Mouse (Mus musculus) layer of hippocampus, adult 8-10 months (tissue): ENCODE measurements around the gene Mvb12a. TPM values are rescaled to one million over a fixed set of nuclear protein-coding genes. Genes with fewer than 3 reads are reported as not detected.

Experiments used
- DNase-seq, 2 experiments: peaks; one replicate each; pipeline ENCODE4 v3.0.0; 2022; ENCODE audit warnings: low spot score in 2 of 2
- total RNA-seq, 4 experiments: library from RNA; stranded (reverse); gene quantifications; 2 replicates each; pipeline ENCODE4 v1.2.4; 2022

Gene Mvb12a
- total RNA-seq, 4 experiments from 2014 or later = 32.6 to 43.7 (median 36.8) TPM

DNA sequence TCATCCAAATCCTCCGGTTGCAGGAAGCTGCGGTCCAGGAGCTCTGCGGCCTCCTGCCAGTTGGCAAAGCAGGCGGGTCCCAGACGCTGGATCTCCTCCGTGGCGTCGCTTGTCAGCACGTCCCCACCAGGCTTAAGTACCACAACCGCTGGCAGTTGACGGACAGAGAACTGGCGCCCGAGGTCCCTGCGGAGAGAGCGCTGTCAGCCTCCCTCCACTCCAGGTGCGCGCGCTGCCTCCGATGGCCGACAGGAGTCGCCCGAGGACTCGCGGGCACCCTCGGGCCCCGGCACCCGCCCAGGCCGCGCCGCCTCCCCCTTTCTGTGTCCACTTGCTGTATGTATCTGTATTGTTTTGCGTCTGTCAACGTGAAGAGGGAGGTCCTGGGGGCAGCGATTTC lies 20.0 kb downstream of the Mvb12a start:
- peak in 1 of 2 experiments; percentile 63 for DNase-seq

DNA sequence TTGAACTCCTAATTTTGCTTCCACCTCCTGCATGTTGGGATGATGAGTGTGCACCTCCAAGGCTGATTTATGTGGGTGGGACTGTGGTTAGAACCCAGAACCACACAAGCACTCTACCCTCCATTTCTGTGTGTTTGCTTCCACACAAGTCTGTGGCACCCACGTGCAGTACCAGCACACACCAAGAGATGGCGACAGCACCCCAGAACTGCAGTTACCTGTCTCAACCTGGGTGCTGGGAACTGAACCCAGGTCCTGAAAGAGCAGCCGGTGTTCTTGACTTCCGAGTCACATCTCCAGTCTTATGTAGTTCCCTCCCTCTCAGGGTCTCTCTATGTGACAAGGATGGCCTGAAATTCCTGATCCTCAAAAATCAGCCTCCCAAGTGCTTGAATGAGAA lies 21.3 kb downstream of the Mvb12a start:
- DNase-seq = no peak

DNA sequence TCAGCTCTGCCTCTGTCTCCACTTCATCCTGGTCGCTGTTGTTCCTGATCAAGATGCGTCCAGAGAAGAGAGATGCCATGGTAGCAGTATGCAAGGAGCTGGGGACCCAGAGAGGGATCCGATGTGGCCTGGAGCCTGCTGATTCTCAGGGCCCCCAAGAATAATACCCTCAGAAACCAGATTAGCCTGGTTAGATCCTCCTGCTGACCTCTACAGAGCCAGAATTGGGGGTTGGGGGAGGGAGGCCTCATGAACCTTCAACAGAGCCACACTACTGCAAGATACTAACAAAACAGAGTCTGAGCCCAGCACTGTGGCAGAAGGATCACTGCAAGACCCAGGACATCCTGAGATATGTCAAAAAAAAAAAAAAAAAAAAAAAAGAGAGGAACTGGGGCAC lies 23.8 kb downstream of the Mvb12a start, which contains the start of gene Nxnl1:
Nxnl1 (minus strand) TSS at position 101 of the 400 bp plus-strand sequence.
- DNase-seq = no peak

DNA sequence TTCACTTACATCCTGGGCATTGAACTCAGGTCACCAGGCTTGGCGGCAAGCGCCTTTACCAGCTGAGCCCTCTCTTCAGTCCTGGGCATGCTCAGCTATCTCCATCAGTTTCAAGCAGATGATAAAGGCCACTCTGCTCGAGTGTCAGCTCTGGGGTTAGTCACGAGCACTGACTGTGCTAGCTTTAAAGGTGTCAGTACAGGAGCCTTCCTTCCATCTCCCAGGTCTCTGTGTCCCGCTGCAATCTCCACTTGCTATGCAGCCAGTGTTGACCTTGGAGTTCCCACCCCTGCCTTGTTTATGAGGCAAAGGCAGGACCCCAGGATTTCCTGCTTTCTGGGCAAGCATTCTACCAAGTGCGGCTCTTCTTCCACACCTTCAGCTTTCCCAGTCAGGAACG lies 24.9 kb downstream of the Mvb12a start:
- DNase-seq = no peak

DNA sequence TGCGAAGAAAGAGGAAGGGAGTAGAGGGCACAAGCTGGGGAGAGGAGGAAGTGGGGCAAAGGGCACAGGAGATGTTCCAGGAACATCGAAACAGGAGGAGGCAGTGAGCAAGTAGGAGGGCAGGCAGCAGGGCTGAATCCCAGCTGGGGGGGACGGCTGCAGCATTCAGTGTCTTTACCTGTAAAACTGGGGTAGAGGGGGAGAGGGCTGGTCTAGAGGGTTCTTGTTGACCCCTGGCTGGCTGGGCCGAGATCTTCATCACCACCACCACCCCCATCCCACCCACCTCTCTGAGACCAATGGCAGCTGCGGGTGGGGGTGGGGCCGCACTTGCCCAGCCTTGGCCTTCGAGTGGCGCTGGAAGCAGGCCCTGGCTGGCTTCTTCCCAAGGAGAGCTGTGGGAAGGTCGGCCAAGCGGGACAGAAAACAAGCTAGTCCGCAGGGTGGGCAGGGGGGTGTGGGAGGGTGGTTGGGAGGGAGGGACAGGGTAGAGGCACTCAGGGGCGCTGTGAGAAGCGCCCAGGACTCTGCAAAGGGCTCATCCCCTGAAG lies 25.7 kb downstream of the Mvb12a start, which contains the start of gene Slc27a1:
Slc27a1 (plus strand) TSS at position 496 of the 551 bp plus-strand sequence.
- peak; percentile 73 to 74 for DNase-seq

DNA sequence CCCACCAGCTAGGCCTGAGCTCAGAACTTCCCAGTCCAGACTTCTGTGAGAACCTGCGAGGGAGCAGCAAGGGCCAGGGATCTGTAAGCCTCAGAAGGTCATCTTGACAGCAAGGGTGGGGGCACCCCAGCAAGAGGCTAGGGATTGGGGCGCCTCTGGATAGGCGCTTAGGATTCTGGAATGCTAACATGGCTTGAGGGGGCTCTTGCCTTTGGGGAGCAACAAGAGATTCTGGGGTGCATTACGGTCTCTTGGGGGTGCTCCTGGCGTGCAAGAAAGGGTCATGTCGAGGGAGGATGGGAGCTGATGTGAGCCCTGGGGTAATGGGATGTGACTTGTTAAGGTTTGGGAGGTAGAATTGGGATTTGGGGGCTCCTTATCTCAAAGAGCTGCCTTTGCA lies 26.2 kb downstream of the Mvb12a start:
- DNase-seq = no peak

DNA sequence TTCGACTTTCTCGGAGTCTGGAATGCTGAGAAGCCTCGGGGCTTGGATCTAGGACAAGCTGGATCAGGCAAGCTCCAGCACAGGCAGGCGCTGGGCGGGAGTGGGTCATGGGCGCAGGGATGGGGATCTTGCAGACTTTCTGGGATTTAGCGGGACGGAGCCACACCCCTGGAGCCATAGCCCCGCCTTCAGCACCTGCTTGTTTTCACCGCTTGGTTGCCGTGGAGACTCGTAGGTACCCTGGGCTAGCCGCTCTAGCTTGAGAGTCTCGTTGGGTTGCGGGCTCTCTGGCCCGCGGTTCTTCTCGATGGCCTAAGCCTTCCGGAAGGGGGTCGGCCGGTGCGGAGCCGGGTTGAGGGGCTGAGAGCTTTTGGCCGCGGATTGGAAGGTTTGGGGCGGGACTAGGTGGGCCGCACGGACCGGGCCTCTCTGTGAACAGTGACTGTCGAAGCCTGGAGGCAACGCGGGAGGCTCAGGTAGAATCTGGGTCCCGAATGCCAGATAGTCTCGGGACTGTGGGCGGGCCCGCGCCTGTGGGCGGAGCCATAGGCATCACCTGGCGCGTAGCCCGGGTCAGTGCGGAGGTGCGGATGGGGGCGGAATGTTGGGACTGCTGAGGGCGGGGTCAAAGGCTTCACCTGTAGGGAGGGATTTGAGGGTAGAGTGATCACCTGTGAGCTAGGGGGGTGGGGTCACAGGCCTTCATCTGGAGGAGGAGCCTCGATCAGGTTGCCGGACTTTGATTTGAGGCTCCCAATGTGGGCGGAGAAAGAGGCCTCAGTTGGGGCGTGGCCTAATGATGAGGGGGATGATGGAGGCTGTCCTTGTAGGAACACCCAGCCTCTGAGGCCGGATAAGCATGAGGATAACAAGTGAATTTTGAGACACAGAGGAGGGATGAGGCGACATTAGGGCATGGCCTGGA lies 26.9 kb downstream of the Mvb12a start:
- DNase-seq = peak; percentile 92 to 95

DNA sequence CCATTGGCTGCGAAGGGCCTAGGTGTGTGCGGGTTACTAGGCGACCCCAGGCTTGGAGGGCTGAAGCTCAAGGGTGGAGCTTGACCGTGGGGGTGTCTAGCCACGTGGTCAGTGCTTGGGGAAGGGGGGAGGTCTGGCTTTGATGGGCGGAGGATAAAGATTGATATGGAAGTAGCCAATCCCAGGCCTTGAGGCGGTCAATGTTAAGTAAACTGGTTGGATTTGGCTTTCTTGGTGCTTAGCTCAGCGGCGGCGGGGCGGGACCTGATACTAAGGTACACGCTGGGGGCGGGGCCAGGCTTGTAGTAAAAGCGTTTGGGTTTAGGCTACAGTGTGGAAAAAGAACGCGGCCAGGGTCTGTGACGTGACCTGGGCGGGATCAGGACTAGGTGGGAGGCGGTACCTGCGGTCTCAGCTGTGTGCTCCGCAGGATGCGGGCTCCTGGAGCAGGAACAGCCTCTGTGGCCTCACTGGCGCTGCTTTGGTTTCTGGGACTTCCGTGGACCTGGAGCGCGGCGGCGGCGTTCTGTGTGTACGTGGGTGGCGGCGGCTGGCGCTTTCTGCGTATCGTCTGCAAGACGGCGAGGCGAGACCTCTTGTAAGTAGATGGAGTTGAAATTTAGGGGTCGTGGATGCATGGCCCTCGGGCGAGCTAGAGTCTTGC lies 27.7 kb downstream of the Mvb12a start:
- peak; percentile 96 to 98 for DNase-seq

DNA sequence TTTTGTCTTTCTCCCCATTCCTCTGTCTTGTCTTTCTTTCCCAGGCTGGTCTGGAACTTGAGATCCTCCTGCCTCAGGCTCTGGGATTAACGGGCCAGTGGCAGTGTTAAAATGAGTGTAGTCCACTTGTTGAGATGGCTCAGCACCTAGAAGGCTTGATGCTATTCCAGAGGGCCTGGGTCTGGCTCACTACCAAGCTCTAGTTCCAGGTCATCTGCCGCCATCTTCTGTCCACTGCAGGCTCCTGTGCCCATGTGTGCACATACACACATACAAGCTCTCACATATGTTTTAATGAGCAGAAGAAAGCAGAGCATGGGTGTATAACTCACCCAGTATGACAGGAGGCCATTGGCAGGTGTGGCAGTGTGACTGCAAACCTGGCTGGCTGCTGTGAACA lies 29.4 kb downstream of the Mvb12a start:
- DNase-seq = no peak

DNA sequence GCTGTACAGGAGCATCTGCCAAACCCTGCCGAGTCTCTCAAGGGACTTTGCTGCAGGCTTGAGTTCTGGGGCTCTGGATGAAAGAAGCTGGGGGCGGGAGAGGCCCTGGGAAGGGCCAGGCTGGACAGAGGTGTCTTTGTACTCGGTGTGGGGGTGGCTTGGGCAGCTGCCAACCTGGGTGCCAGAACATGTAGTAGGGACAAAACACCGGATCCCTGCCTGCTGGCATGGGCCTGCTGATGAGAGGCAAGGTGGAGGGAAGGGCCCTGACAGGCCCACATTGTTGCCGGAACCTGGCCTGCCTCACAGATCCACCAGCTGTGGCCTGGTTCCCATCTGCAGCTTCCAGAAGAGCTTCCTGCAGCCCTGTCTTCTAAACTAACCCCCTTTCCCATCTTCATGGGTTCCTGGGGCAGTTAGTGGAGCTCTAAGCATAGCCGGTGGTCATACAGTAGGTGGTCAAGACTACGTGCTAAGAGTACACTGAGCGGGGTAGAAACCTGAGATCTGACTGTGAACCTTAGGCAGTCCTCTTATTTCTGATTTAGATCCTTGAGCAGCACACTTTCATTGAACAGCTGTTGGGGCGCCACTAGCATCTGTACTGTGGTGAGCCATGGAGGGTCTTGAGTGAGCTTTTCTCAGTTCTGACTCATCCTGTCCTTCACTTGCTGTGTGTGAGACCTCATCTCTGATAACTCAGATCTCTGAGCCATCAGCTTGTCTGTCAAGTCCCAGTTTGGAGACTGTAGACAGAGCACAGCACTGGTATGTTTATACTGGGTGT lies 30.3 kb downstream of the Mvb12a start:
- peak; percentile 87 to 91 for DNase-seq

DNA sequence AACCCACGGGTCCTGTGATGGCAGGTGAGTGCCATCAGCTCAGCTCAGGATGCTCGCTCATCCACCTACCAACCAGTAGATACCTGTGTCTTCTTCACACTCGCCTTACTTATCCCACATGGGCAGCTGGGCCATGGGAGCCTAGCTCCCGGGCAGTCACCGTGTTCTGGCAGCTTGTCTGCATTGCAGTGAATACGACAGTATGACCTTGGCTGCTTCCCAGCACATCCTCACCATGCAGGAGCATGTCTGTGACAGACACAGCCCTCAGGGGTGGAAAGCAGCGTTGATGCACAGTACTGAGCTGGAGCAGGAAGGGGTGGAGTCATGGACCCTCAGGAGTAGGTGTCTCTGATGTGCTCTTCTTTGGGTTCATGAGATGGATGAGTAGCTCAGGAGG lies 31.7 kb downstream of the Mvb12a start:
- DNase-seq = no peak

DNA sequence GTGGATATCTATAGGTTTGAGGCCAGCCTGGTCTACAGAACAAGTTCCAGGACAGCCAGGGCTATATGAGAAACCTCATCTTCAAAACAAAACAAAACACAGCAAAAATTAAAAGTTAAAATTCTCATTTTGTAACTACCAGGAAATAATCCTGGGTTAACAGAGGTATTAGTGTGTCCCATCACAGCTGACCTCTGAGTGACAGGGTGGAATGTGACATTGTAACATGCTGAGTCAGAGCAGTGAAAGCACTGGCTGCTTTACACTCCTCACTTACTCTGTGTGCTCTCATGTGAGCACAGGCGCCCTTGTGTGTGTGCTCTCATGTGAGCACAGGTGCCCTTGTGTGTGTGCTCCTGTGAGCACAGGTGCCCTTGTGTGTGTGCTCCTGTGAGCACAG lies 32.3 kb downstream of the Mvb12a start:
- DNase-seq = no peak

DNA sequence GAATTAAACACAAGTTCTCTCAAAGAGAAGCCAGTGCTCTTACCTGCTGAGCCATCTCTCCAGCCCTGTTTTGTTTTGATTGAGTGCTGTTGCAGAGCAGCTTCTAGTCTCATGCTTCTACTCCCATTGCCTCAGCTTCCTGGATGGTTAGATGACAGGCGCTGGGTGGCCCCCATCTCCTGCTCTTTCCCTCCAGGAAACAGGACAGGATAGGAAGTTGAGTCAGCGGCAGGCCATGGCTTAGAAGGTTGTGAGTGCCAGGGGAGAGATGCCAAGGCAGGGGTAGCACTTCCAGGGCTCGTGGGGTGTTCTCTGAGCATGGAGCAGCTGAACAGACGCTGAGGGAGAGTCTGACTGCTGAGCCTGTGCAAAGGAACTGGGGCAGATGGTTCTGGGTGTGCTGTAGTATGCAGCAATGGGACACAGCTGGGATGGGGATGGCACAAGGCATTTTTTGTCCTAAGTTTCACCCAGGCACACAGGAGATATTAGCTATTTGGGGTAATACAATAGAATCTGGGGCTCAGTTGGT lies 35.2 kb downstream of the Mvb12a start:
- DNase-seq = no peak

DNA sequence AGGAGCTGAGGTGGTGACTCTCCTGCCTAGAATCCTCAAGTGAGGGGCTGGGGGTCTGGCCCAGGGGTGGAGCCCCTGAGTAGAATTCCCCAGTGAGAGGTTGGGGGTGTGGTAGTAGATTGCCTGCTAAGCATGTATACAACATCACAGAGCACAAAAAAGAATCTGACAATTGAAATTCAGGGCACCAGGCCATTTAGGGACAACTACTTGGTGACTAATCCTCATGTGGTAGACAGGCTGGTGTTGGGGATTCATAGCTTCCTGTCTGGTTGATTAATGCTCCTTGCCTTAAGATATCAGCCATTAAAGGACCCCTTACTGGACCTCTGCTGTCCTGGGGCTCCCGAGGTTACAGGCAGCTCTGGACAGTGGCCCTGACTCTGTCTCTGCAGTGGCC lies 36.3 kb downstream of the Mvb12a start:
- no peak for DNase-seq

DNA sequence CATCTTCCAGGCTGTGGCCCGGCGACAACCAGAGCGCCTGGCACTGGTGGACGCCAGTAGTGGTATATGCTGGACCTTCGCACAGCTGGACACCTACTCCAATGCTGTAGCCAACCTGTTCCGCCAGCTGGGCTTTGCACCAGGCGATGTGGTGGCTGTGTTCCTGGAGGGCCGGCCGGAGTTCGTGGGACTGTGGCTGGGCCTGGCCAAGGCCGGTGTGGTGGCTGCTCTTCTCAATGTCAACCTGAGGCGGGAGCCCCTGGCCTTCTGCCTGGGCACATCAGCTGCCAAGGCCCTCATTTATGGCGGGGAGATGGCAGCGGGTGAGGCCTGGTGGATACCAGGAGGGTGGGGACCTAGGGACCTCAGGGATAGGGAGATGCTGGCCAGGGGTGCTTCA lies 36.8 kb downstream of the Mvb12a start:
- DNase-seq = no peak

DNA sequence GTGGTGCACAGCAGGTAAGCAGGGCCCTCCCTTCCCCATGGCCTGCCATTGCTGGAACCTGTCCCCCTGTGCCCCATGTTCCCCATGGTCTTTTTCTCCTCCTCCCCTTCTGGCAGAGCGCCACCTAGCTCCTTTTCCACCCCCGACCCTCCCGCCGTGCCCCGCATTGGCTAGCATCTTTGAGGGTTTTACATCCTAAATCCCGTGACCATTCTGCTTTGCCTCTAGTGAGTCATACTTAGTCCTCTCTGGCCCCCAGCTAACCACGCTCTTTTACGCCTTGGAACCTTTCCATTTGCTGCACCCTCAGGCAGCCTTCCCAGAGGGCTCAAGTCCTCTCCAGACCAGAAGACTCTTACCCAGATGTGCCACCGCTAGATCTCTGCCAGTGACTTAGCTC lies 37.5 kb downstream of the Mvb12a start:
- no peak for DNase-seq

DNA sequence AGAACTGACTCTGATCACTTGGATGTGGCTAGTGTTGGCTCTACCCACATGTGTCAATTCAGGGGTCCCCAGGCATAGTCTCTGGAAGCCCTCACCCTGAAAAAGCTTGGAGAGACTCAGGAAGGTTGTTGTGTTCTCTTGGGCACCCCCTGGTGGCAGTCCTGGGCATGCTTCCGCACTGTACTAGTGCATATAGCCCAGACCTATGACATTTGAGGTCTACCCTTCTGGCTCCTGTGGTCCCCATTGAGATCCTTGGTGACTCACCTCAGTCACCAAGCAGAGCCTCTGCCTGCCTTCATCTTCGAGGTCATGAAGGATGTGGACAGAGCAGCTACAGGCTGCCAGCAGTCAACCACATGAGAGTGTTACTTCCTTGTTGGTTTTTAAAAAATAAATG lies 44.2 kb downstream of the Mvb12a start:
- no peak for DNase-seq

DNA sequence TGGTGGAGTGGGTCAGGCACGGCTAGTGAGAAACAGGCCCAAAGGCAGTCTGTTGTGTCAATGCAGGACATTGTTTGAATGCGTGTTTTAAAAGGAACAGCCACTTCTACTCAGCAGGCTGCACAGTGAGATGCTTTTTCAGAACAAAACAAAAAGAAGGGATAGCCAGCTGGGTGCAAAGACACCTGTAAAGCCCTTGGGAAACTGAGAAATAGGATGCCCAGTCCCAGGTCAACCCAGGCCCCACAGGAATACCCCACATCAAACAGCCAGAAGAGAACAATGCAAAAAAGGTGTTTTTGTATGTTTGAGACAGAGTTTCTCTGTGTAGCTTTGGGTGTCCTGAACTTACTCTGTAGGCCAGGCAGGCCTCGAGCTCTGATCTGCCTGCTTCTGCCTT lies 46.0 kb downstream of the Mvb12a start:
- no peak for DNase-seq

DNA sequence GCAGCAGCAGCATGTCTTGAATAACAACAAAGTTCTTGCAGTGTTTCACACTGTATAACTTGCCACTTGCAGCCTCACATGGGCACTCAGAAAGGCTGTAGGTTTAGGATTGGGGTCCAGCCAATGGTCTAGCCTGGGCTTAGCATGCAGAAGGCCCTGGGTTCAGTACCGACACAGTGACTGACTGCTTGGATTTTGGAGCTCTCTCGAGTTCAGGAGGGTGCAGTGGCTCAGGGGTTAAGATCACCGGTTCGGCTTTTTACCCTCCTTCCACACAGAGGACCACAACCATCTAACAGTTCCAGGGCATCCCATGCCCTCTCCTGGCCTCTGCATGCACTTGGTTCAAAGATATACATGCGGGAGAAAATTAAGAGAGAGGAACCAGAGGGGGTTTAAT lies 48.3 kb downstream of the Mvb12a start:
- DNase-seq = no peak

DNA sequence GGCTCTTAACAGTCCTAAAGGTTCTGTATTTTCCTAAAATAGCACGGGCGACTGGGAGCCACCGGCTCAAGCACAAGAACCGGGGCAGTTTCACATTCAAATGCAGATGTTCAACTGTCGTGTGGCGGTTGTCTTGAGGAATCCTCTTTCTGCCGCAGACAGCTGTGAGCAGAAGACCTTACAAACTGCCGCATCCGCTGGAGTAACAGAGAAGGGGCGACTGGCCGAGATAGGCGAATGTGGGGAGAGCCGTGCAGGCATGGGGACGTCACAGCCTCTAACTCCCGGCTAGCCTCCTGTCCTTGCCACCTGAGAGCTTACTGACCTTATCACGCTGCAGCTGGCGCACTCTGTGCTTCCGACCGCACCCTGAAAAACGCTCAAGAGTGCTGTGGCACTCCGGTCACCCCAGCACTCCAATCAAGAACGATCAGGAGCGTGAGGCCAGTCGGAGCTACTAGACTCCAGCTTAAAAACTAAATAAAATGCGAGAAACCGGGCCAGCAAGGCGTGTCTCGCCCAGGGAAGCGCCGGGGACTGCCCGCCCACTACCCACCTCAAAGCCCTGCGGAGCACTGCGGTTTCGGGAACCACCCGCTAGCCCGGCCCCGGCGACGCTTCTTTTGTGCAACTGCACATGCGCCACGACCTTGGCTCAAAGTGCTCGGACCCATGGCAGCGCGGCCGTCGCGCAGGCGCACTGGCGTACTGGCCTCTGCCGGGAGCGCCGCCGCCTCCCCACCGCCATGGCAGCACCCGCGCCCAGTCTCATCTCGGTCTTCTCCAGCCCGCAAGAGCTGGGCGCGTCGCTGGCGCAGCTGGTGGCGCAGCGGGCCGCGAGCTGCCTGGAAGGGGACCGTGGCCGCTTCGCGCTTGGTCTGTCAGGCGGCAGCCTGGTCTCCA lies 49.0 kb downstream of the Mvb12a start, which contains the start of gene Pgls:
Pgls (plus strand) TSS at position 706 of the 903 bp plus-strand sequence.
- peak; percentile 92 to 97 for DNase-seq
